Mouse (Mus musculus) limb, embryonic 14.5 days (tissue): ENCODE results near the gene Mrpl35. TPM values are rescaled to one million over a fixed set of nuclear protein-coding genes. Genes with fewer than 3 reads are reported as not detected.

ENCODE experiments used
- ATAC-seq: fragments of 200-750 bp; cut with Nextera tagmentation; 2 replicates; pipeline ENCODE4 v1.8.0; 2017; ENCODE audit warnings: low read depth, moderate number of reproducible peaks, moderate TSS enrichment; ENCODE audit not compliant: low FRiP score
- DNase-seq: peaks from one replicate; pipeline ENCODE4 v3.0.0-alpha.2; 2015; ENCODE audit warnings: low spot score
- H3K27ac ChIP-seq: fragments of 300-500 bp; sonication (generic); replicated peaks from 2 replicates; pipeline ENCODE4 v1.5.1; 2014; ENCODE audit warnings: low read depth, mild to moderate bottlenecking, low read length, moderate library complexity, mixed read lengths
- H3K27me3 ChIP-seq: fragments of 300-500 bp; sonication (generic); 2 replicates; pipeline ENCODE4 v1.6.1; 2014; ENCODE audit warnings: low read length, mixed read lengths; ENCODE audit not compliant: control insufficient read depth, insufficient read depth
- H3K36me3 ChIP-seq: fragments of 300-500 bp; sonication (generic); 2 replicates; pipeline ENCODE4 v1.6.1; 2014; ENCODE audit warnings: mild to moderate bottlenecking, low read length, moderate library complexity, mixed read lengths; ENCODE audit not compliant: control insufficient read depth, insufficient read depth
- H3K4me1 ChIP-seq: fragments of 300-500 bp; sonication (generic); 2 replicates; pipeline ENCODE4 v1.6.1; 2014; ENCODE audit warnings: antibody characterized with exemption, low read length, mixed read lengths; ENCODE audit not compliant: control insufficient read depth, insufficient read depth
- H3K4me2 ChIP-seq: fragments of 300-500 bp; sonication (generic); replicated peaks from 2 replicates; pipeline ENCODE4 v1.6.1; 2014; ENCODE audit warnings: low read depth, mild to moderate bottlenecking, low read length, moderate library complexity; ENCODE audit not compliant: severe bottlenecking
- H3K4me3 ChIP-seq: fragments of 300-500 bp; sonication (generic); replicated peaks from 2 replicates; pipeline ENCODE4 v1.5.1; 2014; ENCODE audit warnings: low read length
- H3K9ac ChIP-seq: fragments of 300-500 bp; sonication (generic); 2 replicates; pipeline ENCODE4 v1.6.1; 2014; ENCODE audit warnings: mild to moderate bottlenecking, low read depth, low read length, moderate library complexity; ENCODE audit not compliant: severe bottlenecking
- H3K9me3 ChIP-seq: fragments of 300-500 bp; sonication (generic); 2 replicates; pipeline ENCODE4 v1.6.1; 2016; ENCODE audit warnings: low read length; ENCODE audit not compliant: control insufficient read depth
- POLR2A ChIP-seq: fragments of 200-500 bp; IDR thresholded peaks from 2 replicates; pipeline ENCODE4 v1.8.0; 2012; ENCODE audit warnings: inconsistent platforms, mild to moderate bottlenecking, moderate library complexity, borderline replicate concordance; ENCODE audit not compliant: insufficient read depth, insufficient read length; ENCODE audit errors: extremely low read depth
- WGBS: fragments of 180-500 bp; shearing (Covaris S2); extraction: QIAGEN DNeasy Blood & Tissue Kit; methylation state at CpG from one replicate; pipeline ENCODE4 v1.1.7; 2014; 5-methylcytosine and 5-hydroxymethylcytosine counted together
- polyA plus RNA-seq, 2 experiments: library from polyadenylated mRNA; depleted of rRNA in 1 of 2; stranded (reverse) in 1 of 2; unstranded in 1 of 2; fragments of >200 nt; fragmentation: Nextera tagmentation in 1 of 2; extraction: Ambion mirVana in 1 of 2; gene quantifications; 2 replicates each; pipeline versions ENCODE4 v1.2.1 to v1.2.3; 2012 to 2014

Mrpl35 gene
- polyA plus RNA-seq, 2 experiments: 20.4 to 64.9 TPM

DNA sequence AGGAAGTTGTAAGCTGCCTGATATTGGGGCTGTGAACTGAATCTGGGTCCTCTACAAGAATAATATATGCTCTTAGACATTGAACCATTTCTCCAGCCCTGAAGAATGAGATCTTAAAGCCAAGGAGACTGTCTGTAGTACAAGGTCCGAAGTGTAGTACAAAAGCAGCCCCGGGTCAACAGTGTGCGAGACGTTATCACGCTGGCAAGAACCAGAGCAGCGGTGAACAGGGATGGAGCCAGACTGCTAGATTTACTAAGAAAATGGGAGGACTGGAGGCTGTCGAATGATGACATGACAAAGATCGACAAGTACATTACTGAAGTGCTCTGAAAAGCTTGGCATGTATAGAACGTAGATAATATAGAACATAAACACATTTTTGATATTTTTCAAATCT, 3.0 kb upstream of the Mrpl35 start:
- Histone ChIP-seq H3K4me1 (peaks cover 9% of the 10 kb centered on the region), H3K27me3 (no peaks in the 10 kb centered on the region), H3K9me3 (no peaks in the 10 kb centered on the region), H3K36me3 (no peaks in the 10 kb centered on the region), H3K4me3 (no peak overlapping the region), H3K4me2 (no peak overlapping the region), H3K9ac (no peak overlapping the region), H3K27ac (no peak overlapping the region)
- no peak for DNase-seq
- ATAC-seq: no peak
- WGBS: 86% methylated on average over 9 of the region's 9 CpGs
- TF ChIP-seq POLR2A: no peak

DNA sequence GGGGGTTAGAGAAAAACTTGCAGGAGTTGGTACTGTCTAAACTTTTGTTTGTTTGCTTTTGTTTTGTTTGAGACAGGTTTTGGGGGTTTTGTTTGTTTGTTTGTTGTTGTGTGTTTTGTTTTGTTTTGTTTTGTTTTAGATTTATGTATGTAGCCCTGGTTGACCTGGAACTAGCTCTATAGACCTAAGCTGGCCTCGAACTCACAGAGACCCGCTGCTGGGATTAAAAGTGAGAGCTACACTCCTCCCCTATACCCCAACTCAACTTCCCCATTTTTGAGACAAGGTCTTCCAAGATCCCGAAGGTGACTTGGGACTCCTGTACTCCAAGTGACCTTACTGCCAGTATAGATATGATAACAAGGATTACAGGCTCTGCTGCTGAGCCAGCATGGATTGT, 2.8 kb downstream of the Mrpl35 start:
- Histone ChIP-seq H3K4me3 (peak overlapping the region; percentile 63), H3K36me3 (no peaks in the 10 kb centered on the region), H3K4me1 (peaks cover 3% of the 10 kb centered on the region), H3K9me3 (no peaks in the 10 kb centered on the region), H3K27ac (no peak overlapping the region), H3K9ac (peak overlapping the region; percentile 57; the same call in 1 of the 2 replicates), H3K27me3 (no peaks in the 10 kb centered on the region), H3K4me2 (peak overlapping the region; percentile 69)
- TF ChIP-seq POLR2A: no peak
- ATAC-seq (no peak), DNase-seq (no peak)
- WGBS: 30% methylated on average over 3 of the region's 3 CpGs

DNA sequence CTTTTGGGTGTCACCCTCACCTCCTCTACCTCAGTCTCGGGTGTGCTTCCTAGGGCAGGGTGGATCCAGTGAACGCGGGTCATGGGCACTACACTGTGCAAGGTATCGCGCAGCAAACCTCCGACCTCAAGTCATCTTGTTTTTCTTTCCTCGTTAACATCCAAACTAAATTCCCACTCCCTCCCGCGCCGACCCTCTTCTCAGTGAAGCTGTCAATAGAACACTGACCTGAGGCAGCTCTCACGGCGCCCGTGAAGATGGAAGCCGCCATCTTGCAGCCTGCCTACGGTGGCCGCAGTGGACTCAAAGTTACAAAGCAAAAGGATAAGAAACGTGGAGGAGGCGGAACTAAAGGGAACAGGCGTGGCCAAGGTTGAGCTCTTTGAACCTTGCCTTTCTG, 3.3 kb downstream of the Mrpl35 start:
- Histone ChIP-seq H3K27me3 (no peaks in the 10 kb centered on the region), H3K9me3 (no peaks in the 10 kb centered on the region), H3K4me1 (peaks cover 3% of the 10 kb centered on the region), H3K9ac (peak overlapping the region; percentile 57), H3K36me3 (peaks cover 2% of the 10 kb centered on the region), H3K4me3 (peak overlapping the region; percentile 63), H3K4me2 (peak overlapping the region; percentile 69), H3K27ac (no peak overlapping the region)
- ATAC-seq (peak; percentile 94), DNase-seq (peak; percentile 91)
- 0% methylated on average over 19 of the region's 19 CpGs for WGBS
- TF ChIP-seq POLR2A: peak; percentile 88; the same call in 1 of the 2 replicates

DNA sequence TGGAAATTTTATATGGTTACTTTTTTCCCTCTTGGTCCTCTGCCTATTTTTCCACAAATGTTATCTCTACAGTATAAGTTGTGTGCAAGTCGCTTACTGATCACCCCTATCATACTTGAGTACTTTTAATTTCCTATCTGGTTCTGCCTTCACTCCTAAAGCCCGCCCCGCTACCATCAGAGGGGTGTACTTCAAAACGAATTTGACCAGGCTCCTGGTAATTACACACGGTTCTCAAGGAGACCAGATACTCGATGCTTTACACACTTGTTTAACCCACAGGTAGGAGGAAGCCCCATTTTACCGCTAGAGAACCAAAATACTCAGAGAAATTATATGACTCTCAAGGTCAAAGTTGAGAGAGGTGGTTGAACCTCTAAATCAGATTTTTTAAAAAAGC, 3.7 kb downstream of the Mrpl35 start:
- Histone ChIP-seq H3K9ac (peak overlapping the region; percentile 57), H3K4me2 (peak overlapping the region; percentile 69), H3K27me3 (no peaks in the 10 kb centered on the region), H3K9me3 (no peaks in the 10 kb centered on the region), H3K4me1 (peaks cover 3% of the 10 kb centered on the region), H3K4me3 (peak overlapping the region; percentile 63), H3K36me3 (peaks cover 6% of the 10 kb centered on the region), H3K27ac (no peak overlapping the region)
- TF ChIP-seq POLR2A: no peak
- 1% methylated on average over 7 of the region's 7 CpGs for WGBS
- ATAC-seq: no peak
- no peak for DNase-seq

DNA sequence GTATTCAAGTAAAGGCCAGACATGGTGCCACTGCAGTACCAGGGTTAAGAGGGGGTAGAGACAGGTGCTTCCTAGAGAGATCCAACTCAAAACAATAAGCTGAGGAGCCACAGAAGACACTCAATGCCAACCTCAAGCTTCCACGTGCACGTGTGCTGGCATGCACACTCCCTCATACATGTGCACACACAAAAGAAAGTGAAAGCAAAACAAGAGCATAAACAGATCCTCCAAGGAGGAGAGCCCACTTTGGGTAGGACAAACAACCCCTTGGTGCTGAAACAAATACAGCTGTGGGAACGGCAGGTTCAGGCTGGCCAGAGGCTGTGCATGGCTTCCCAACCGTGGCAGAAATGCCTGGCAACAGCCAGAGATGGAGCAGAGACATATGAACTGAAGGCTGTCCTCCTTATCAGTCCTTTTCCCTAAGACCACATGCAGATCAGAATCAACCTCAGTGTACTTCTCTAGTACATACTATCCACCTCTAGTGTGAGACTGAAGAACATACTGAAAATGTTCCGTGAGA, 6.9 kb downstream of the Mrpl35 start:
- 93% methylated on average over 5 of the region's 5 CpGs for WGBS
- no peak for TF ChIP-seq POLR2A
- Histone ChIP-seq H3K36me3 (peaks cover 37% of the 10 kb centered on the region), H3K4me3 (no peak overlapping the region), H3K27ac (no peak overlapping the region), H3K4me1 (peaks cover 3% of the 10 kb centered on the region), H3K4me2 (no peak overlapping the region), H3K9me3 (no peaks in the 10 kb centered on the region), H3K27me3 (no peaks in the 10 kb centered on the region), H3K9ac (no peak overlapping the region)
- DNase-seq (no peak), ATAC-seq (no peak)

DNA sequence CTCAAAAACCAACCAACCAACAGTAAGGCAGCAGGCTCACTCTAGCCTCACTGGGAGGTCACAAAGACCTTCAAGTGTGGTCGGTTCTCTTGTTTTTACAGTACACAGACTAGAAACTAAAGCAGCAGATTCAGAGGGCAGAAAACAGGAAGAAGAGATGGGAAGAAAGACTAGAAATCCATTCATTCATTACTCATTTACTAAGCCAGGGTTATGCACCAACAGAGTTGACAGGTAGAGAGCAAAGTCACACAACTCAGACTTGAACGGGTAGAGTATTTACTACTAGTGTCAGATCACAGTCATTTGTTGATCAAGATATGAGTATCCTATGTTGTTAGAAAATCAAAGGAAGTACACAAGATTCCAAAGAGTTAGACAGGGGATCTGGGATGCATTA, 13.9 kb downstream of the Mrpl35 start:
- WGBS: 95% methylated on average over 2 of the region's 2 CpGs
- peaks cover 49% of the 10 kb centered on the region for H3K36me3 ChIP-seq
- H3K4me2 ChIP-seq: no peak overlapping the region
- ATAC-seq (no peak), DNase-seq (no peak)
- TF ChIP-seq POLR2A: no peak
- no peaks in the 10 kb centered on the region for H3K9me3 ChIP-seq
- H3K4me1 ChIP-seq: no peaks in the 10 kb centered on the region
- H3K27me3 ChIP-seq: no peaks in the 10 kb centered on the region
- H3K4me3 ChIP-seq: no peak overlapping the region
- H3K27ac ChIP-seq: no peak overlapping the region
- H3K9ac ChIP-seq: no peak overlapping the region
